Mouse (Mus musculus): ENCODE results near the gene Scaf4. TPM values are rescaled to one million over a fixed set of nuclear protein-coding genes. Genes with fewer than 3 reads are reported as not detected.

Gene Scaf4
- polyA plus RNA-seq, 1 experiment from 2014 or later = 31.4 TPM

DNA sequence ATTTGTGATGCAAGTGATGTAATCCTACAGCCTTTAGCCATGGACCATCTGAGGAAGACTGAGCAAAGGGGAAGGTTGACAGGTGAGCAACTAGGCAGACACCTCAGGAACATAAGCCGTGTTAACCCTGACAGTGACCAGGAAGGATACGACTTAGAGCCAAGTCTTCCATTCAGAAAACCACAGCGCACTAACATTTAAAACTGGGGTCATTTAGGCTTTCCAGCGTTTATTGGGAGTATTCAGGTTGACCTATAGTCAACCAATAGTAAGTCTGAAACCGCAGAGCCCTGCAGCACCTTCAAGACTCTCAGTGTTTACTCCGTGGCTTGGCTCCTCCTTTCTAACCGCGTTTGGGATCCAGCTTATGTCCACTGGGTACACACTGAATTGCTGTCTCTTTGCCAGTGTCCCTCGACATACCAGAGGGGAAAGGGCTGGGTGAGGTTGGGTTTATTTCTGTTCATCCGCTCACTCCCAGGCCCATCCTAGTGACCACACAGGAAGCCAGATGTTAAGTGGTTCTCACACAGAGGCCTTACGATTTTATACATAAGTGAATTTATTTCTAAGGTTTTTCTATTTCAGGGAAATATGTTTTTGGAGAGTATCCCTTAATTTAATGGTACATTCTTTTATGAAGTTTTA, 26.3 kb upstream of the Scaf4 start:
- ATAC-seq (no peak), DNase-seq (ENCODE audit: low read depth, low spot score) (no peak)
- in situ Hi-C loops (cut with MboI; ENCODE audit: low pct_unique_long_range_greater_than_20kb) = no loop called here
- ChIA-PET POLR2A (no interaction called here), CTCF (no interaction called here)
- no peaks in the 10 kb centered on the region for H3K27me3 ChIP-seq
- TF ChIP-seq CTCF (IDR thresholded peaks at IDR 0.05) = no peak

DNA sequence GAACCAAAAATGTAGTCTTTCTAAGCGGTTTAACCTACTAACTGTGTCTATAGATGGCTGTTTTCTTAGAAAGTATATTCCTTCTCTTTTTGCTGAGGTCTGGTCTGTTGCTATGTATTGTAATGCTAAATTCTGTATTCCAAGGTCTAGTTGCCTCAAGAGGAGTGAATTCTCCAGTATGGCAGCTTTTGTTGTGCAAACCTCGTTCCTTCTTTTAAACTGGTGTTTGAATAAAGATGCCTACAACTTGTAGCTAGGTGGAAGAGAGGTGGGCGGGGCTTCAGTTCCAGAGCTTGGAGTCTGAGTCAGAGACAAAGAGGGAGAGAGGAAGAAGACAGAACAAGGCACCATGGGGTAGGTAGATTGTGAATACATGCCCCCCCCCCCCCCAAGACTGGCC, 25.5 kb upstream of the Scaf4 start:
- in situ Hi-C loops (cut with MboI; ENCODE audit: low pct_unique_long_range_greater_than_20kb) = no loop called here

GRCm38 (mm10) chr16:90303988-90304299, 19.6 kb upstream of the Scaf4 start:
- peaks cover 2% of the 10 kb centered on the region for H3K27me3 ChIP-seq
- ChIA-PET POLR2A (no interaction called here), CTCF (no interaction called here)
- in situ Hi-C loops (cut with MboI; ENCODE audit: low pct_unique_long_range_greater_than_20kb) = no loop called here
- DNase-seq (ENCODE audit: low read depth, low spot score) = no peak
- no peak for TF ChIP-seq CTCF (IDR thresholded peaks at IDR 0.05)
- no peak for ATAC-seq

More for the DNA sequence above, 25.5 kb upstream of the Scaf4 start:
- no peaks in the 10 kb centered on the region for H3K27me3 ChIP-seq
- ChIA-PET POLR2A (no interaction called here), CTCF (no interaction called here)
- no peak for TF ChIP-seq CTCF (IDR thresholded peaks at IDR 0.05)
- ATAC-seq (no peak), DNase-seq (ENCODE audit: low read depth, low spot score) (no peak)

GRCm38 (mm10) chr16:90303286-90303987, 19.1 kb upstream of the Scaf4 start:
- ATAC-seq (no peak), DNase-seq (ENCODE audit: low read depth, low spot score) (no peak)
- in situ Hi-C loops (cut with MboI; ENCODE audit: low pct_unique_long_range_greater_than_20kb) = no loop called here
- TF ChIP-seq CTCF (IDR thresholded peaks at IDR 0.05) = no peak
- POLR2A ChIA-PET = no interaction called here
- peaks cover 2% of the 10 kb centered on the region for H3K27me3 ChIP-seq
- CTCF ChIA-PET = no interaction called here

DNA sequence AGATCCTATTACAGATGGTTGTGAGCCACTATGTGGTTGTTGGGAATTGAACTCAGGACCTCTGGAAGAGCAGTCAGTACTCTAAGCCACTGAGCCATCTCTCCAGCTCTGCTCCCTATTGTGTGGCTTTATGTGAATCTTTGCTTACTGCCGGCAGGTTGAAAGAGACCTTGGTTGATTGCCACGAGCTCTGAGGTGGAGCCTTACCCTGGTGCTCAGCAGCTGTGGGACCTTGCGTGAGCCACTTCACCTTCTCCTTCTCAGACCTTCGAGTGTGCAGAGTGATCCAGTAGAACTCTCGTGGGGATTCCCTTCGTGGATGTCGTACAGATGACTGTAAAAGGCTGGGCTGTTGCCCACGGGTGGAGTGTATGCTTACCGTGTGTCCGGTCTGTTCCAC, 17.4 kb upstream of the Scaf4 start:
- POLR2A ChIA-PET = no interaction called here
- DNase-seq (ENCODE audit: low read depth, low spot score) = no peak
- CTCF ChIA-PET = no interaction called here
- no peak for TF ChIP-seq CTCF (IDR thresholded peaks at IDR 0.05)
- no peak for ATAC-seq
- in situ Hi-C loops (cut with MboI; ENCODE audit: low pct_unique_long_range_greater_than_20kb) = no loop called here
- H3K27me3 ChIP-seq = peaks cover 2% of the 10 kb centered on the region

GRCm38 (mm10) chr16:90300896-90301295, 16.6 kb upstream of the Scaf4 start:
- peaks cover 2% of the 10 kb centered on the region for H3K27me3 ChIP-seq
- no peak for TF ChIP-seq CTCF (IDR thresholded peaks at IDR 0.05)
- ChIA-PET POLR2A (interaction anchor here (0.7 kb wide), 1 partner anchor 413 kb away, joined by 5 read pairs; no protein-coding TSS in a partner anchor), CTCF (no interaction called here)
- DNase-seq (ENCODE audit: low read depth, low spot score) (no peak), ATAC-seq (no peak)
- in situ Hi-C loops (cut with MboI; ENCODE audit: low pct_unique_long_range_greater_than_20kb) = no loop called here

GRCm38 (mm10) chr16:90299591-90299990, 15.3 kb upstream of the Scaf4 start:
- in situ Hi-C loops (cut with MboI; ENCODE audit: low pct_unique_long_range_greater_than_20kb) = no loop called here
- no peak for TF ChIP-seq CTCF (IDR thresholded peaks at IDR 0.05)
- no peak for DNase-seq (ENCODE audit: low read depth, low spot score)
- no peak for ATAC-seq
- peaks cover 2% of the 10 kb centered on the region for H3K27me3 ChIP-seq
- ChIA-PET CTCF (no interaction called here), POLR2A (interaction anchor here (0.9 kb wide), 1 partner anchor 19 kb away, joined by 3 read pairs; no protein-coding TSS in a partner anchor)

DNA sequence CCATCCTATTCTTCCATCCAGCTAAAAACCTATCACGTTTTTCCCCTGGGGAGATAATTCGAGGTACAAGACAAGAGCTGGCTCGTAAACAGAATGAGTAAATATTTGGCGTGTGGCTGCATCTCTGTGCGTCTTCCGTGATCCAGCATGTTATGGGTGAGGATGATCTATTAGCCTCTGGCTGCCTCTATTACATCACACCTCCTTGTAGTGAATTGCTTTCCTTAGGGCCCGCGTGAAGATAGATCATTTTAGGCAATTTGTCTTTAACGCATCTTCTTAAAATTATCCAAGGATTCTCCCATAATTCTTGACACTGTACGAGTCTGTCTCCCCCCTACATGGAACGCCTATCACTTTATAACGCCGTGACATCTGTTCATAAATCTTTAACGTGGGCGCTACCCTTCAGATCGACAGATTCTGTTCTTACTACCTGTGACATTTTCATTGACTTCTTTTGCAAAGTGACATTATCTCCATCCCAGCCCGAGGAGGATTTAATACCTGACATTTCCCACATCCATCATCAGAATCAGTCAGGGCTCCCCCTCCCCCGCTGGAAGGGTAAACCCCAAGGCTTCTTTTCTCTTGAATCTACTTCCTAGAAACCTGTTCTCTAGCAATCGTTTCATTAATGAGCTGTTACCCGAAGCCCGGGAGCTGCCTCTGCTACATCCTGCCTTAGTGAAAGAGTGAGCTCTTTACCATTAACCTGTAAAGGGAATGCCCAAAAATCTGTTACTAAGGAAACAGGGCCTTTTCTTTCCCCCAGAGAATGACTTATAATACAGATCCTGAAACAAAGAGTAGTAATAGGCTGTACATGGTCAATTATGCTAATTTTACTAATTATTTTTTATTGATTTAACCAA, 14.4 kb upstream of the Scaf4 start:
- ATAC-seq (no peak), DNase-seq (ENCODE audit: low read depth, low spot score) (no peak)
- in situ Hi-C loops (cut with MboI; ENCODE audit: low pct_unique_long_range_greater_than_20kb) = no loop called here
- ChIA-PET CTCF (no interaction called here), POLR2A (interaction anchor here (0.9 kb wide), 1 partner anchor 18 kb away, joined by 3 read pairs; no protein-coding TSS in a partner anchor)
- no peak for TF ChIP-seq CTCF (IDR thresholded peaks at IDR 0.05)
- peaks cover 2% of the 10 kb centered on the region for H3K27me3 ChIP-seq

DNA sequence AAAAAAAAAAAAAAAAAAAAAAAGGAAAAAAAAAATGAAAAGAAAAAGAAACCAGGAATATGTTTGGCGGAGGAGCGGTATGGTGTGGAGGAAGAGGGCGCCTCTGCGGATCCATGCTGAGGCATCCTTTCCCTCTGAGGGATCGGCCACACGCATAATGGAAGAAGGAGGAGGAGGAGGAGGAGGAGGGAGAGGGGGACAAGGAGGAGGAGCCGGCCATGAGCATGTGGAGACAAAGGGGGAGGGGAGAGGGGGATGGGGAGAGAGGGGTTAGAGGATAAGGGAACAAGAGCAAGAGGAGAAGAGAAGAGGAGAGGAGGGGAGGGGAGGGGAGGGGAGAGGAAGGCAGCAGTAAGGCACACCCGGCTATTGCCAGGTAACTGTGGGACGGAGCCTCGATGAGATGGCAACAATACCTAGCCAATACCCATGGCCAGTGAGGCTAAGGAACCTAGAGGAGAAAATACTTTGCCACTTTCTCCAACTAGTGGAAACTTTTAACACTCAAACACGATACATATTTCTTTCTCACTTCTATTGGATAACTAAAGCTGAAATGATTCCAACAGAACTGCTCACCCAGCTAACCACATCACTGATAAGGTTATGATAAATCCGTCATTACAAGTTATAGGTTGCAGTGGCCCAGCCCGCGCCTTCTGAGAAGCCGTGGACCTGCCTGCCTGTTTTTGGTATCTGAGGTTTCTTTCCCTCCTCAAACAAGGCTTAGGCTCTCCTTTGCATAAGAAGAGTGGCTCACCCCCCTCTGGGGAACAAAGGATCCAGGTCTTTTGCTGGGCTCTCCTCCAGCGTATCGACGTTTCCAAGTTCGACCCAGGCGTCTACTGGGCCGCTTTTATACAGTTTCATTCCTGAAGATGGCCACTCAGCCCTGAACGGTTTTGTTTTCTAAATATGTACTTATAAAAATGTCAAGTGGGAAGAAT, 13.4 kb upstream of the Scaf4 start:
- peaks cover 2% of the 10 kb centered on the region for H3K27me3 ChIP-seq
- DNase-seq (ENCODE audit: low read depth, low spot score) (no peak), ATAC-seq (no peak)
- in situ Hi-C loops (cut with MboI; ENCODE audit: low pct_unique_long_range_greater_than_20kb) = no loop called here
- POLR2A ChIA-PET = no interaction called here
- no peak for TF ChIP-seq CTCF (IDR thresholded peaks at IDR 0.05)
- CTCF ChIA-PET = no interaction called here

DNA sequence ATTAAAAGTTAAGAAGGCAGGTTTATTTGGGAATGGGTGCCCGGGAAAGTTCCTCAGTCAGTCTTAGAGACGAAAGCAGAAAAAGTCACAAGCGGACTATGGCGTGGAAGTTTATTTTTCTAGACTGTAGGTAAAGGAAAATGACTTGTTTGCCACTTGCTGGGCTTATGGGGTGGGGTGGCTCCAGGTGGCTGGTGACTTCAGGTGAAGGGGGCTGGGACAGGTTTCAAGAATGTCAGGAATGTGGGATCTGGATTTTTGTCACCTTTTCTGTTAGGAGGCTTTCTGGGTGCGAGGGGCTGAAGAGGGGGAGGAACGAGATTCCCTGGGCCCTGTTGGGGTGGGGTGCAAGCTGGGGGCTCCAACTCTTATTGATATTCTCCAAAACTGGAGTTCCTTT, 7.4 kb upstream of the Scaf4 start:
- ATAC-seq (no peak), DNase-seq (ENCODE audit: low read depth, low spot score) (no peak)
- TF ChIP-seq CTCF (IDR thresholded peaks at IDR 0.05) = no peak
- H3K27me3 ChIP-seq = no peaks in the 10 kb centered on the region
- CTCF ChIA-PET = no interaction called here
- in situ Hi-C loops (cut with MboI; ENCODE audit: low pct_unique_long_range_greater_than_20kb) = no loop called here
- POLR2A ChIA-PET = interaction anchor here (0.8 kb wide), 1 partner anchor 1002 kb away, joined by 3 read pairs; no protein-coding TSS in a partner anchor

Data from Patski (cell line).